Mouse (Mus musculus) embryonic facial prominence, embryonic 11.5 days (tissue): Measurements from ENCODE around the gene Mcm5. TPM values are rescaled to one million over a fixed set of nuclear protein-coding genes. Genes with fewer than 3 reads are reported as not detected.

Experiments
- ATAC-seq: fragments of 200-750 bp; cut with Nextera tagmentation; replicated peaks from 2 replicates; pipeline ENCODE4 v1.8.0; 2017; ENCODE audit warnings: low read depth; ENCODE audit not compliant: insufficient number of reproducible peaks, low FRiP score, low TSS enrichment
- DNase-seq: peaks from one replicate; pipeline ENCODE4 v3.0.0-alpha.2; 2015; ENCODE audit warnings: low spot score
- H3K27ac ChIP-seq: fragments of 300-500 bp; sonication (generic); replicated peaks from 2 replicates; pipeline ENCODE4 v1.5.1; 2014; ENCODE audit warnings: mild to moderate bottlenecking, low read depth, low read length, control low read depth
- H3K27me3 ChIP-seq: fragments of 300-500 bp; sonication (generic); 2 replicates; pipeline ENCODE4 v1.6.1; 2014; ENCODE audit warnings: mild to moderate bottlenecking, low read length, moderate library complexity, mixed read lengths; ENCODE audit not compliant: control insufficient read depth, insufficient read depth
- H3K36me3 ChIP-seq: fragments of 300-500 bp; sonication (generic); replicated peaks from 2 replicates; pipeline ENCODE4 v1.6.1; 2014; ENCODE audit warnings: low read depth, mild to moderate bottlenecking, low read length, moderate library complexity, mixed read lengths; ENCODE audit not compliant: control insufficient read depth, insufficient read depth
- H3K4me1 ChIP-seq: fragments of 300-500 bp; sonication (generic); 2 replicates; pipeline ENCODE4 v1.6.1; 2014; ENCODE audit warnings: low read length, mixed read lengths; ENCODE audit not compliant: control insufficient read depth, insufficient read depth
- H3K4me2 ChIP-seq: fragments of 300-500 bp; sonication (generic); 2 replicates; pipeline ENCODE4 v1.6.1; 2014; ENCODE audit warnings: low read depth, mild to moderate bottlenecking, control low read depth, low read length, moderate library complexity
- H3K4me3 ChIP-seq: fragments of 300-500 bp; sonication (generic); 2 replicates; pipeline ENCODE4 v1.5.1; 2014; ENCODE audit warnings: low read depth, low read length, control low read depth
- H3K9ac ChIP-seq: fragments of 300-500 bp; sonication (generic); replicated peaks from 2 replicates; pipeline ENCODE4 v1.6.1; 2014; ENCODE audit warnings: mild to moderate bottlenecking, control low read depth, low read length
- H3K9me3 ChIP-seq: fragments of 300-500 bp; sonication (generic); replicated peaks from 2 replicates; pipeline ENCODE4 v1.6.1; 2016; ENCODE audit warnings: mild to moderate bottlenecking, low read length, inconsistent platforms, mixed read lengths; ENCODE audit not compliant: control insufficient read depth
- WGBS: fragments of 180-500 bp; shearing (Covaris S2); extraction: QIAGEN DNeasy Blood & Tissue Kit; methylation state at CpG from one replicate; pipeline ENCODE4 v1.1.7; 2014; 5-methylcytosine and 5-hydroxymethylcytosine counted together
- polyA plus RNA-seq: library from polyadenylated mRNA; unstranded; fragments of >200 nt; fragmentation: Nextera tagmentation; extraction: Ambion mirVana; gene quantifications from 2 replicates; pipeline ENCODE4 v1.2.1, GENCODE M21; 2014

Gene Mcm5
- polyA plus RNA-seq, 1 experiment from 2014 or later, result 226 TPM

- Histone ChIP-seq H3K4me2 (peak overlapping the region; percentile 89), H3K36me3 (peaks cover 13% of the 10 kb centered on the region), H3K9me3 (no peaks in the 10 kb centered on the region), H3K27ac (0 out of 2 replicates have a peak overlapping the region, but pooled peaks have one; percentile 28), H3K4me1 (no peaks in the 10 kb centered on the region), H3K27me3 (no peaks in the 10 kb centered on the region), H3K9ac (peak overlapping the region; percentile 87), H3K4me3 (peak overlapping the region; percentile 92)
- no peak for DNase-seq
- WGBS, result 18% methylated on average over 13 of the region's 13 CpGs
- ATAC-seq, result no peak
These were observed 724 bp downstream of the Mcm5 start for GRCm38 (mm10) chr8:75110093-75110492.

GRCm38 (mm10) chr8:75118505-75118904 is 9.1 kb downstream of the Mcm5 start:
- ATAC-seq (no peak), DNase-seq (no peak)
- Histone ChIP-seq H3K4me2 (no peak overlapping the region), H3K9me3 (no peaks in the 10 kb centered on the region), H3K4me3 (no peak overlapping the region), H3K27me3 (no peaks in the 10 kb centered on the region), H3K9ac (no peak overlapping the region), H3K36me3 (peaks cover 9% of the 10 kb centered on the region), H3K27ac (no peak overlapping the region), H3K4me1 (no peaks in the 10 kb centered on the region)
- 94% methylated on average over 1 of the region's 1 CpGs for WGBS

- Histone ChIP-seq H3K9me3 (no peaks in the 10 kb centered on the region), H3K36me3 (peaks cover 9% of the 10 kb centered on the region), H3K27ac (no peak overlapping the region), H3K9ac (no peak overlapping the region), H3K4me3 (no peak overlapping the region), H3K4me2 (no peak overlapping the region), H3K27me3 (no peaks in the 10 kb centered on the region), H3K4me1 (no peaks in the 10 kb centered on the region)
- no peak for ATAC-seq
- no peak for DNase-seq
- WGBS, result 90% methylated on average over 2 of the region's 2 CpGs
These were observed 9.9 kb downstream of the Mcm5 start for GRCm38 (mm10) chr8:75119287-75119686.

GRCm38 (mm10) chr8:75119747-75120146 is 10.4 kb downstream of the Mcm5 start:
- H3K36me3 ChIP-seq, result peaks cover 9% of the 10 kb centered on the region
- 88% methylated on average over 2 of the region's 2 CpGs for WGBS

GRCm38 (mm10) chr8:75127406-75127805 is 18.0 kb downstream of the Mcm5 start:
- H3K27ac ChIP-seq, result no peak overlapping the region
- DNase-seq, result no peak
- no peak overlapping the region for H3K4me2 ChIP-seq
- H3K9me3 ChIP-seq, result no peaks in the 10 kb centered on the region
- H3K9ac ChIP-seq, result no peak overlapping the region
- no peak for ATAC-seq
- no peak overlapping the region for H3K4me3 ChIP-seq
- no peaks in the 10 kb centered on the region for H3K27me3 ChIP-seq
- no peaks in the 10 kb centered on the region for H3K4me1 ChIP-seq
- 92% methylated on average over 1 of the region's 1 CpGs for WGBS
- H3K36me3 ChIP-seq, result peaks cover 6% of the 10 kb centered on the region

More at GRCm38 (mm10) chr8:75119747-75120146, 10.4 kb downstream of the Mcm5 start:
- Histone ChIP-seq H3K27ac (no peak overlapping the region), H3K27me3 (no peaks in the 10 kb centered on the region), H3K4me3 (no peak overlapping the region), H3K4me1 (no peaks in the 10 kb centered on the region), H3K4me2 (no peak overlapping the region), H3K9me3 (no peaks in the 10 kb centered on the region), H3K9ac (no peak overlapping the region)
- ATAC-seq (no peak), DNase-seq (no peak)

GRCm38 (mm10) chr8:75132485-75132884 is 23.1 kb downstream of the Mcm5 start:
- WGBS, result 14% methylated on average over 3 of the region's 3 CpGs

GRCm38 (mm10) chr8:75133399-75133798 is 24.0 kb downstream of the Mcm5 start:
- no peak overlapping the region for H3K4me2 ChIP-seq
- WGBS, result 78% methylated on average over 2 of the region's 2 CpGs
- no peaks in the 10 kb centered on the region for H3K27me3 ChIP-seq
- no peak overlapping the region for H3K27ac ChIP-seq
- no peaks in the 10 kb centered on the region for H3K9me3 ChIP-seq
- no peaks in the 10 kb centered on the region for H3K4me1 ChIP-seq
- H3K4me3 ChIP-seq, result no peak overlapping the region
- H3K36me3 ChIP-seq, result no peaks in the 10 kb centered on the region; the same call in 1 of the 2 replicates
- no peak overlapping the region for H3K9ac ChIP-seq
- ATAC-seq, result no peak
- no peak for DNase-seq

More at GRCm38 (mm10) chr8:75132485-75132884, 23.1 kb downstream of the Mcm5 start:
- DNase-seq, result peak; percentile 40
- no peak for ATAC-seq
- no peak overlapping the region for H3K4me3 ChIP-seq
- no peak overlapping the region for H3K9ac ChIP-seq
- no peaks in the 10 kb centered on the region for H3K9me3 ChIP-seq
- no peaks in the 10 kb centered on the region for H3K4me1 ChIP-seq
- H3K27ac ChIP-seq, result no peak overlapping the region
- no peaks in the 10 kb centered on the region for H3K27me3 ChIP-seq
- no peaks in the 10 kb centered on the region; the same call in 1 of the 2 replicates for H3K36me3 ChIP-seq
- H3K4me2 ChIP-seq, result no peak overlapping the region

- DNase-seq, result no peak
- Histone ChIP-seq H3K4me3 (no peak overlapping the region), H3K9ac (no peak overlapping the region), H3K4me2 (no peak overlapping the region), H3K9me3 (no peaks in the 10 kb centered on the region), H3K27me3 (no peaks in the 10 kb centered on the region), H3K4me1 (no peaks in the 10 kb centered on the region), H3K27ac (no peak overlapping the region), H3K36me3 (no peaks in the 10 kb centered on the region)
- WGBS, result 82% methylated on average over 2 of the region's 2 CpGs
- ATAC-seq, result no peak
These were observed 25.4 kb downstream of the Mcm5 start for GRCm38 (mm10) chr8:75134603-75135391.
